Mouse (Mus musculus) testis, adult 2 months (tissue): Measurements from ENCODE around the gene Tmem120b.
A peak's percentile ranks its signal among the peaks of the same experiment; 100 is the strongest.

Experiments used
- CTCF ChIP-seq: fragments of 200-500 bp; IDR thresholded peaks from 2 replicates; pipeline ENCODE4 v1.5.1; 2012; ENCODE audit warnings: low read depth, mild to moderate bottlenecking, inconsistent platforms, low read length, moderate library complexity; ENCODE audit not compliant: control insufficient read depth, insufficient read depth, insufficient replicate concordance
- POLR2A ChIP-seq: fragments of 200-500 bp; IDR thresholded peaks from 2 replicates; pipeline ENCODE4 v1.6.1; 2012; ENCODE audit warnings: low read depth, mild to moderate bottlenecking, inconsistent platforms, low read length, moderate library complexity; ENCODE audit not compliant: control insufficient read depth

DNA sequence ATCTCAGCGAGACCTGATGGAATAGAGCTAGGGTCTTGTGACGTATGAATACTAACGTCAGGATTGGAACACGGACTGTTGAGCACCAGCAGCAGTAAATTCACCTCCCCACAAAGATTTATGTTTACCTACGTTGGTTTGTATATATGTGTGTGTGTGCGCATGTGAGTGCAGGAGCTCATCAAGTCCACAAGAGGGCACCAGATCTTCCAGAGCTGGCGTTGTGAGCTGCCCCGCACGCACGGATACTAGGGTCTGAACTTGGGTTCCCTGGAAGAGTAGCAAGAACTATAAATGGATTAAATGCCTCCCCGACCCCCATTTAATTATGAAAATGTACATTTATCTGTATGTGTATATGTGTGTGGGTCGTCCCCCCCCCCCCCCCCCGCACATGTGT is 12.3 kb downstream of the Tmem120b start:
- TF ChIP-seq POLR2A (no peak), CTCF (peak; percentile 47; the same call in 1 of the 2 replicates)
